Mouse (Mus musculus) gastrocnemius, postnatal 4 days (tissue): Measurements from ENCODE around the gene Ddo. TPM values are rescaled to one million over a fixed set of nuclear protein-coding genes. Genes with fewer than 3 reads are reported as not detected.

Source experiments
- DNase-seq, 2 experiments: peaks; one replicate each; pipeline ENCODE4 v3.0.0; 2021 to 2022; ENCODE audit warnings: low spot score in 2 of 2, mixed read lengths in 2 of 2
- long read RNA-seq, 2 experiments: library from polyadenylated mRNA; stranded (forward); transcript quantifications; one replicate each; pipeline ENCODE4 v2.0.0; 2021
- total RNA-seq, 2 experiments: library from RNA; stranded (reverse); gene quantifications; 2 replicates each; pipeline ENCODE4 v1.2.3; 2021

The Ddo gene
- 10 to 100 TPM; 21.3 to 22.5 TPM for total RNA-seq
- long read RNA-seq, experiment 1, transcript Ddo-201 (5 exons, 3,000 nt), result major isoform, 27 of 44 reads
- long read RNA-seq, experiment 1, partial matches to known transcripts, result 9 of 44 reads
- long read RNA-seq, experiment 1, other reads (novel, unspliced or antisense), result 5 of 44 reads
- long read RNA-seq, experiment 2, transcript Ddo-201 (5 exons, 3,000 nt), result major isoform, 25 of 34 reads
- long read RNA-seq, experiment 2, partial matches to known transcripts, result 5 of 34 reads
- long read RNA-seq, experiment 2, other reads (novel, unspliced or antisense), result 3 of 34 reads

GRCm38 (mm10) chr10:40629656-40630311 lies at the start of gene Ddo:
Gene Ddo (plus strand): TSS chr10:40630011.
- no peak for DNase-seq

GRCm38 (mm10) chr10:40583584-40584255 lies 46.1 kb upstream of the Ddo start:
- DNase-seq, result no peak

GRCm38 (mm10) chr10:40592186-40592585 lies 37.6 kb upstream of the Ddo start:
- no peak for DNase-seq

- no peak for DNase-seq
Measured at GRCm38 (mm10) chr10:40597177-40597576, 32.6 kb upstream of the Ddo start.

- DNase-seq, result no peak
Measured at GRCm38 (mm10) chr10:40604706-40605394, 25.0 kb upstream of the Ddo start.

- DNase-seq, result no peak
Measured at GRCm38 (mm10) chr10:40617973-40618372, 11.8 kb upstream of the Ddo start.

GRCm38 (mm10) chr10:40619760-40620159 lies 10.1 kb upstream of the Ddo start:
- DNase-seq, result no peak

- DNase-seq, result no peak
Measured at GRCm38 (mm10) chr10:40629140-40629539, 671 bp upstream of the Ddo start.

GRCm38 (mm10) chr10:40630457-40630856 lies 646 bp downstream of the Ddo start:
- DNase-seq, result no peak

- DNase-seq, result no peak
Measured at GRCm38 (mm10) chr10:40630961-40631360, 1.1 kb downstream of the Ddo start.

GRCm38 (mm10) chr10:40632087-40632486 lies 2.3 kb downstream of the Ddo start:
- DNase-seq, result no peak

- no peak for DNase-seq
Measured at GRCm38 (mm10) chr10:40637331-40637730, 7.5 kb downstream of the Ddo start.

GRCm38 (mm10) chr10:40638276-40638675 lies 8.5 kb downstream of the Ddo start:
- DNase-seq, result no peak

- no peak for DNase-seq
Measured at GRCm38 (mm10) chr10:40638823-40639819, 9.3 kb downstream of the Ddo start.

GRCm38 (mm10) chr10:40640406-40640805 lies 10.6 kb downstream of the Ddo start:
- DNase-seq, result no peak

- DNase-seq, result no peak
Measured at GRCm38 (mm10) chr10:40641901-40642300, 12.1 kb downstream of the Ddo start.

- no peak for DNase-seq
Measured at GRCm38 (mm10) chr10:40643126-40643525, 13.3 kb downstream of the Ddo start.

GRCm38 (mm10) chr10:40644456-40644855 lies 14.6 kb downstream of the Ddo start:
- no peak for DNase-seq

- DNase-seq, result no peak
Measured at GRCm38 (mm10) chr10:40645346-40645745, 15.5 kb downstream of the Ddo start.

GRCm38 (mm10) chr10:40648776-40649175 lies 19.0 kb downstream of the Ddo start:
- DNase-seq, result no peak
